Mouse (Mus musculus) brain, embryonic 14.5 days (tissue): ENCODE results near the gene Atp9a.

Source experiments
- CTCF ChIP-seq: fragments of 200-500 bp; IDR thresholded peaks from 2 replicates; pipeline ENCODE4 v1.5.1; 2012; ENCODE audit warnings: inconsistent platforms, mild to moderate bottlenecking, moderate library complexity, borderline replicate concordance; ENCODE audit not compliant: insufficient read depth, insufficient read length; ENCODE audit errors: extremely low read depth
- POLR2A ChIP-seq: fragments of 200-500 bp; IDR thresholded peaks from 2 replicates; pipeline ENCODE4 v1.6.1; 2012; ENCODE audit warnings: mild to moderate bottlenecking, inconsistent platforms, borderline replicate concordance; ENCODE audit not compliant: poor library complexity, insufficient read depth, insufficient read length, severe bottlenecking; ENCODE audit errors: extremely low read depth

GRCm38 (mm10) chr2:168762411-168762815, 20.2 kb upstream of the Atp9a start:
- TF ChIP-seq POLR2A (no peak), CTCF (no peak)
